Mouse (Mus musculus) kidney, embryonic 16.5 days (tissue): ENCODE measurements around the gene Slc9a2. TPM values are rescaled to one million over a fixed set of nuclear protein-coding genes. Genes with fewer than 3 reads are reported as not detected.

Experiments used
- ATAC-seq: fragments of 200-750 bp; cut with Nextera tagmentation; 2 replicates; pipeline ENCODE4 v1.8.0; 2017; ENCODE audit warnings: moderate TSS enrichment; ENCODE audit not compliant: low FRiP score, low TSS enrichment
- H3K27ac ChIP-seq: fragments of 300-500 bp; sonication (generic); 2 replicates; pipeline ENCODE4 v1.5.1; 2014; ENCODE audit warnings: low read length
- H3K27me3 ChIP-seq: fragments of 300-500 bp; sonication (generic); 2 replicates; pipeline ENCODE4 v1.6.1; 2014; ENCODE audit warnings: low read length, control low read depth, mixed read lengths; ENCODE audit not compliant: insufficient read depth
- H3K36me3 ChIP-seq: fragments of 300-500 bp; sonication (generic); 2 replicates; pipeline ENCODE4 v1.6.1; 2014; ENCODE audit warnings: low read length, control low read depth, mixed read lengths; ENCODE audit not compliant: insufficient read depth
- H3K4me1 ChIP-seq: fragments of 300-500 bp; sonication (generic); 2 replicates; pipeline ENCODE4 v1.6.1; 2014; ENCODE audit warnings: low read length, control low read depth, mixed read lengths; ENCODE audit not compliant: insufficient read depth
- H3K4me2 ChIP-seq: fragments of 300-500 bp; sonication (generic); replicated peaks from 2 replicates; pipeline ENCODE4 v1.6.1; 2014; ENCODE audit warnings: low read depth, low read length
- H3K4me3 ChIP-seq: fragments of 300-500 bp; sonication (generic); 2 replicates; pipeline ENCODE4 v1.5.1; 2014; ENCODE audit warnings: mild to moderate bottlenecking, low read length
- H3K9ac ChIP-seq: fragments of 300-500 bp; sonication (generic); replicated peaks from 2 replicates; pipeline ENCODE4 v1.6.1; 2014; ENCODE audit warnings: low read length
- H3K9me3 ChIP-seq: fragments of 300-500 bp; sonication (generic); 2 replicates; pipeline ENCODE4 v1.6.1; 2016; ENCODE audit warnings: low read length, control low read depth
- whole genome bisulfite sequencing: fragments of 180-500 bp; shearing (Covaris S2); extraction: QIAGEN DNeasy Blood & Tissue Kit; methylation state at CpG from one replicate; pipeline ENCODE4 v1.1.7; 2014; 5-methylcytosine and 5-hydroxymethylcytosine counted together
- polyA plus RNA-seq: library from polyadenylated mRNA; unstranded; fragments of >200 nt; fragmentation: Nextera tagmentation; extraction: Ambion mirVana; gene quantifications from 2 replicates; pipeline ENCODE4 v1.2.1, GENCODE M21; 2015

Slc9a2 gene
- polyA plus RNA-seq, 1 experiment from 2014 or later, result 2.8 TPM

DNA sequence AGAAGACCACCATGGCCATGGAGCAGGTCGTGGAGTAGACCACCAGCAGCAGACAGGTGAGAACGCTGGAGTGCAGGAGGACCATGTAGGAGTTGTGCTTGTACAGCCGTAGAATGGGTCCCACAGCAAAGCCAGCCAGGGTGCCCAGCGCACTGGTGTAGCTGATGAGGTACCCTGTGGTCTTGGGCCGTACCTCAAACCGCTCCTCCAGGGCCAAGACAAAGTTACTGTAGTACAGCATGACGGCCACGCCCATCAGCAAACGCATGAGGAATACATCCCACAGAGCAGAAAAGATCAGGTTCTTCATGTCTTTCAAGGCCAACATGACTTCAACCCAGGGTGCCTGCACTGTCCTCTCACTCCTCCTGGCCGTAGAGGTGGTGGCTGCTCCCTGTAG is 93.7 kb downstream of the Slc9a2 start:
- WGBS, result 96% methylated on average over 10 of the region's 10 CpGs
- Histone ChIP-seq H3K9me3 (peaks cover 7% of the 10 kb centered on the region), H3K36me3 (peaks cover 7% of the 10 kb centered on the region), H3K4me3 (no peak overlapping the region), H3K27ac (no peak overlapping the region), H3K4me2 (no peak overlapping the region), H3K4me1 (peaks cover 5% of the 10 kb centered on the region; the same call in 1 of the 2 replicates), H3K9ac (no peak overlapping the region), H3K27me3 (no peaks in the 10 kb centered on the region)
- ATAC-seq, result no peak

DNA sequence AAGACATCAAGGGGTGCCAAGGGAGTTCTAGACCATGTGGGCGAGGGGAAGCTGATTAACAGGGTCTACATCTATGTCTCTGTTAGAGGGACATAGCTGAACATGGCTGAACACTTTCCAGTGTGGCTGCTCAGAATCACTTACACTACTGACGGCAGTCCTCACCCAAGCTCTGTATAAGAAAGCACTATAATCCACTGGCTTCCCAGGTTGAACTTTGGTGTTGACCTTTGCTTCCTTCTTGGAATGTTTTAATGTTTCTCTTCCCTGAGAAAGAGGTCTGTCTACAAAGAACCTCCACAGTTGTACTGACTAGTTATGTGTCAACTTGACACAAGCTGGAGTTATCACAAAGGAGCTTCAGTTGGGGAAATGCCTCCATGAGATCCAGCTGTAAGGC is 95.7 kb downstream of the Slc9a2 start:
- Histone ChIP-seq H3K27ac (no peak overlapping the region), H3K36me3 (peaks cover 22% of the 10 kb centered on the region), H3K9me3 (peaks cover 14% of the 10 kb centered on the region), H3K27me3 (no peaks in the 10 kb centered on the region), H3K4me1 (no peaks in the 10 kb centered on the region), H3K4me2 (no peak overlapping the region), H3K9ac (no peak overlapping the region), H3K4me3 (no peak overlapping the region)
- WGBS, result 78% methylated on average over 2 of the region's 2 CpGs
- ATAC-seq, result no peak

- Histone ChIP-seq H3K36me3 (peaks cover 22% of the 10 kb centered on the region), H3K9ac (no peak overlapping the region), H3K27ac (no peak overlapping the region), H3K4me3 (no peak overlapping the region), H3K4me2 (no peak overlapping the region), H3K9me3 (peaks cover 14% of the 10 kb centered on the region), H3K27me3 (no peaks in the 10 kb centered on the region), H3K4me1 (no peaks in the 10 kb centered on the region)
- no peak for ATAC-seq
- WGBS, result 77% methylated on average over 3 of the region's 3 CpGs
Observed at GRCm38 (mm10) chr1:40776763-40777162, 96.4 kb downstream of the Slc9a2 start.

GRCm38 (mm10) chr1:40783450-40783849 is 103.1 kb downstream of the Slc9a2 start:
- Histone ChIP-seq H3K9ac (no peak overlapping the region), H3K27ac (no peak overlapping the region), H3K27me3 (no peaks in the 10 kb centered on the region), H3K4me1 (no peaks in the 10 kb centered on the region), H3K4me3 (no peak overlapping the region), H3K36me3 (peaks cover 21% of the 10 kb centered on the region), H3K4me2 (no peak overlapping the region), H3K9me3 (peaks cover 12% of the 10 kb centered on the region)
- 50% methylated on average over 7 of the region's 7 CpGs for WGBS
- ATAC-seq, result peak; percentile 73

DNA sequence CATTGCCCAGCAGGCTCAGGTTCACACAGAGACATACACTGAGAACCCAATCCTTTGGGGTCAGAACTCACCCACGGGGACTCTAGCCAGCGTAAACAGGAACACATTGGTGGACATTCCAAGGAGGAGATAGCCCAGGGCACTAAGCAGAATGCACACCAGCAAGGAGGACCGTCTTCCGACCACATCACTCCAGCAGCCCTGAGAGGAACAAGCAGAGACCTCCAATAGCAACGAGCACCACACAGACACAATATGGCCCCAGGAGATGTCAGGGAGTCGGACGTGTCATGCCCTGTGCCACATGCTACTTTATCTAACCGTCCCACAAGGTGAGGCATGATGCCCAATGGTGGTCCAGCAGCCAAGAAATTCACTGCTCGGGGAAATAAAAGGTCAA is 103.9 kb downstream of the Slc9a2 start:
- Histone ChIP-seq H3K9me3 (peaks cover 4% of the 10 kb centered on the region), H3K27me3 (no peaks in the 10 kb centered on the region), H3K4me3 (no peak overlapping the region), H3K4me2 (no peak overlapping the region), H3K9ac (no peak overlapping the region), H3K27ac (no peak overlapping the region), H3K4me1 (0 out of 2 replicates have a peak, but pooled peaks cover under 1% of the 10 kb centered on the region), H3K36me3 (peaks cover 12% of the 10 kb centered on the region)
- ATAC-seq, result no peak
- 85% methylated on average over 9 of the region's 9 CpGs for WGBS

DNA sequence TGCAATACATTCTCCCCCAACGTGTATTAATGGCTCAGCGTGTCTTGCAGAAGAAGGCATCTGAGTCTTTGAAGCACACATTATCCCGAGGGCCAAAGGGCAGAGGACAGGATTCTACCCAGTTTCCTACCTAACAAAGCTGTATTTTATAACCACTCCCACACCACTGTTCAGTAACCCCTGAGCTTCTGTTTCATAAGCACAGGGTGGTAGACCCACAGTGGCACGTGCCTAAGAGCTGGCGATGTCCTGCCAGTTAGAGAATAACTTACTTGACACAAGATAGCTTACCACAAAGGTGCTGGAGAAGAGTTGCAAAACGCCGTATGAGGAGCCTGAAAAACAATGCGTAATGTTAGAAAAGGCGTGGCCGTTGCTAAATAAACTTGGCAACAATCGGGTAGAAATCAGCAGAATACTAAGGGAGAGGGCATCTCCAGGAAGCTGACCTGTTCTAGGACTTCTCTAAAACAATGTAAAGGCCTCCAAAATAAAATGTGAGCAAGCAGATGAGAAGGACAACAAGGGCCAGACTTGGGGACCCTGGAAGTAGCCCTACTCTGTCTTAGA is 105.6 kb downstream of the Slc9a2 start:
- H3K9me3 ChIP-seq, result no peaks in the 10 kb centered on the region
- WGBS, result 71% methylated on average over 11 of the region's 11 CpGs
- H3K4me1 ChIP-seq, result peaks cover 9% of the 10 kb centered on the region; the same call in 1 of the 2 replicates
- H3K27ac ChIP-seq, result no peak overlapping the region
- H3K4me3 ChIP-seq, result no peak overlapping the region
- no peaks in the 10 kb centered on the region for H3K36me3 ChIP-seq
- no peaks in the 10 kb centered on the region for H3K27me3 ChIP-seq
- no peak overlapping the region for H3K9ac ChIP-seq
- no peak for ATAC-seq
- H3K4me2 ChIP-seq, result no peak overlapping the region

GRCm38 (mm10) chr1:40788956-40789355 is 108.6 kb downstream of the Slc9a2 start:
- H3K27ac ChIP-seq, result no peak overlapping the region
- 86% methylated on average over 6 of the region's 6 CpGs for WGBS
- H3K27me3 ChIP-seq, result no peaks in the 10 kb centered on the region
- no peak overlapping the region for H3K9ac ChIP-seq
- H3K9me3 ChIP-seq, result no peaks in the 10 kb centered on the region
- no peak for ATAC-seq
- no peaks in the 10 kb centered on the region for H3K36me3 ChIP-seq
- H3K4me1 ChIP-seq, result peaks cover 10% of the 10 kb centered on the region; the same call in 1 of the 2 replicates
- no peak overlapping the region for H3K4me2 ChIP-seq
- H3K4me3 ChIP-seq, result no peak overlapping the region

- WGBS, result 39% methylated on average over 5 of the region's 5 CpGs
- peaks cover 10% of the 10 kb centered on the region; the same call in 1 of the 2 replicates for H3K4me1 ChIP-seq
- peak overlapping the region; percentile 61; the same call in 1 of the 2 replicates for H3K27ac ChIP-seq
- no peaks in the 10 kb centered on the region for H3K9me3 ChIP-seq
- ATAC-seq, result no peak
- H3K4me3 ChIP-seq, result peak overlapping the region; percentile 81
- peak overlapping the region; percentile 84 for H3K4me2 ChIP-seq
- H3K36me3 ChIP-seq, result no peaks in the 10 kb centered on the region
- H3K27me3 ChIP-seq, result no peaks in the 10 kb centered on the region
- peak overlapping the region; percentile 74 for H3K9ac ChIP-seq
Observed at GRCm38 (mm10) chr1:40789666-40790233, 109.4 kb downstream of the Slc9a2 start.

DNA sequence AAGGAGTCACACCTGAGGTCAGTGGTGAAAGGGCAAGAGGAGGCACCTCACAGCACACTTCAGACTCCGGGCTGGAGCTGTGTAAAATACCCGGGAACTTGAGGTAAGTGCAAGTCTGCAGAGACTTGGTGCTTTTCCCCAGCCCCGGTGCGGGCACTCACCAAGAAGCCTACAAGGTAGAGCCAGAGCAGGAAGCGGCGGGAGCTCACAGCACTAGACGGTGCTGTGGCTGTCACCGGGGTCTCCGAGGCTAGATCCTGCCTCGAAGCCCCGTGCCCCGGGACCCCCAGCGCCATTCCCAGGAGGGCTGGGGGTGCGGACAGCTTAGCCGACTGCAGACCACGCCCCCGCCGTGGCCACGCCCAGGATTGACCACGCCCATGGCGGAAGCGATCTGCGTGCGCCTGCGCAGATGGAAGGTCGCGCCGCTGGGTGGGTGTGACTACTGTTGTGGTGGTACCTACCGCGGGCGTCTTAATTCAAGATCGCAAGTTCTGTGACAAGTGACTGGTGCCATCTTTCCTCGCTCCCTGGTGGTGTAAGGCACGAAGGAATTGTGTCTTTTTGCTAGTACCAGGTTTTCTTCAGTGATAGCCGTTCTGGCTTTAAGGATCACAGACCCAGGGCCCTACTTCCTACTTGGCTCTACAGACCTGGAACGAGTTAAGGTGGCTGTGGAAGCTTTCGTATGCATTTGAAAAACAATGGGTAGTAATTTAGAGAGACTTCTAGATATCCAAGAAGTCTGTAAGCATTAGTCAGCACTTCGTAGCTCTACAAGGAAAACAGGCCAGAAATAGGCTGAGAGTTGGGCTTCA is 110.2 kb downstream of the Slc9a2 start, which contains the start of gene Mfsd9:
Gene Mfsd9 (minus strand): TSS at position 364 of the 818 bp plus-strand sequence.
- Histone ChIP-seq H3K4me3 (peak within 1 kb of the TSS; percentile 81), H3K9ac (peak within 1 kb of the TSS; percentile 74), H3K9me3 (no peaks in the 10 kb centered on the region), H3K4me1 (peaks cover 10% of the 10 kb centered on the region; the same call in 1 of the 2 replicates), H3K4me2 (peak within 1 kb of the TSS; percentile 84), H3K27me3 (no peaks in the 10 kb centered on the region), H3K27ac (peak within 1 kb of the TSS; percentile 61; the same call in 1 of the 2 replicates), H3K36me3 (no peaks in the 10 kb centered on the region)
- 5% methylated on average over 38 of the region's 38 CpGs for WGBS
- ATAC-seq, result peak; percentile 95
